In the genomic region with DNA sequence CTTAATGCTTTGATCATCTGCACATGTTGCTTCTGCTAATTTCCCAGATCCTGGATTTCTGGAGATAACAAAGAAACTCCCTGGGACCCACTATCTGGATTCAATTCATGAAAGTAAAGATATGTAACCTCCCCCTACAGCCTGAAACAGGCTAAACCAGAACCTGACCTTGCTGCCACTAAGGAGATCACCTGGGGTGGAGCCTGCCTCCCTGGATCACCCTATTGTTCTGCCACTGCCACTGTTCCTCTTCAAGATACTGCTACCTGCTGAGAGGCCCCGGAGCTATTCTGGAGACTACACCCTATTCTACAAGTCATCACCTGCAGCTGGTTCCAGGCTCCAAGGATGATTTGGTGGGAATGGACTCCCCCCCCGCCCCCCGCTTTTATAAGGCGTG, we compare ENCODE assay signal across 17 mouse cellular contexts. TPM values are rescaled to one million over a fixed set of nuclear protein-coding genes. Genes with fewer than 3 reads are reported as not detected.
DNase-seq lines count a peak whose midpoint lies in the region; TF ChIP-seq lines count a peak whose summit lies in the region.
"Not testable (repeated sequence)": the region's sequence is repeated elsewhere in the genome, so short reads cannot be mapped to it uniquely, and the experiment has no call there.
"Had no signal": no experiment of that assay in that cellular context is flagged by ENCODE, and none has a peak within 500 bp of the region (broad histone marks: within the 10 kb centered on the region; RNA-seq: fewer than 3 reads in every experiment).

No protein-coding gene starts in this region.

- not testable (repeated sequence) for H3K4me1 ChIP-seq in ES-Bruce4 (ENCODE audit: control insufficient read depth, insufficient read depth, low read length); ES-E14 (ENCODE audit: control insufficient read depth in 2 of 2, insufficient read depth in 2 of 2, low read length in 2 of 2, poor library complexity in 1 of 2)

- not testable (repeated sequence) for TF ChIP-seq CTCF in ES-Bruce4 (IDR thresholded peaks at IDR 0.05; ENCODE audit: low read depth, low read length)

- H3K9ac ChIP-seq in ES-Bruce4 (ENCODE audit: low read depth, poor library complexity, severe bottlenecking); ES-E14 (ENCODE audit: insufficient read depth, low read depth, low read length, poor library complexity, severe bottlenecking): not testable (repeated sequence)

- H3K36me3 ChIP-seq in ES-Bruce4 (ENCODE audit: control insufficient read depth, insufficient read depth, low read length, poor library complexity, severe bottlenecking); ES-E14 (ENCODE audit: control insufficient read depth, insufficient read depth, low read length, poor library complexity, severe bottlenecking): not testable (repeated sequence)

- not testable (repeated sequence) for TF ChIP-seq POLR2A in ES-Bruce4 (IDR thresholded peaks at IDR 0.05; ENCODE audit: insufficient read depth, low read length)

- peak; percentile 76; the same call in 1 of the 2 replicates for TF ChIP-seq EP300 in ES-Bruce4 (IDR thresholded peaks at IDR 0.05; ENCODE audit: insufficient read depth, low read depth, low read length)

- not testable (repeated sequence) for H3K27me3 ChIP-seq in ES-Bruce4 (ENCODE audit: control insufficient read depth, insufficient read depth, low read length, poor library complexity, severe bottlenecking)

- H3K4me3 ChIP-seq in ES-Bruce4 (ENCODE audit: low read depth, low read length); ES-E14 (ENCODE audit: insufficient read depth in 1 of 2, low read depth in 1 of 2, low read length in 2 of 2, poor library complexity in 1 of 2, severe bottlenecking in 1 of 2): not testable (repeated sequence)

- H3K9me3 ChIP-seq in ES-Bruce4 (replicated peaks; ENCODE audit: control insufficient read depth, insufficient read depth, low read length, poor library complexity, severe bottlenecking); ES-E14 (ENCODE audit: control insufficient read depth, insufficient read depth, low read depth, low read length): not testable (repeated sequence)

- H3K27ac ChIP-seq in ES-Bruce4 (ENCODE audit: insufficient read depth, low read length): not testable (repeated sequence)
- H3K27ac ChIP-seq in ES-E14 (ENCODE audit: insufficient read depth, low read depth, low read length, poor library complexity, severe bottlenecking): peak overlapping the region; percentile 58; the same call in 1 of the 2 replicates

- DNase-seq in ES-CJ7 (ENCODE audit: low read depth, low spot score): peak; percentile 75
- DNase-seq in ES-E14 (ENCODE audit: low read depth, low spot score): peak; percentile 26
- peak; percentile 72 for DNase-seq in R1 (ENCODE audit: low read depth, low spot score)
- DNase-seq in ZHBTc4 (ENCODE audit: low read depth, low spot score): peak; percentile 80

- in situ Hi-C loops in ES-E14 (cut with MboI; ENCODE audit: low sequenced_read_pairs in 2 of 2, unreplicated experiment in 2 of 2): not testable (repeated sequence)

RNA-seq across cellular contexts. Expression of a gene that starts 50.9 kb away (rescaled TPM):
- not detected in 2 replicates for polyA plus RNA-seq in ES-Bruce4 (2011; ENCODE audit: insufficient read depth, insufficient read length, low read depth, missing spikeins)
- not detected in 2 replicates for total RNA-seq in ES-E14 (2012; rRNA removed)
- total RNA-seq: adrenal gland, adult 18-20 months; adrenal gland, adult 2 months; adrenal gland, postnatal 14 days; adrenal gland, postnatal 25 days; adrenal gland, postnatal 36 days; adrenal gland, postnatal 4 days; CH12.LX; G1E; MEL had no signal
- polyA plus RNA-seq: adrenal gland, adult 2 months; brain, embryonic 14.5 days; C2C12; cerebellum, adult 2 months; G1E had no signal

Comparison
In these comparisons a context has a peak if more than half of its experiments do, and no peak if none do; other contexts are left out.
1. DNase-seq: peak in every context shown above with its lines; median percentile 80 in ZHBTc4; 75 in ES-CJ7; 72 in R1; 26 in ES-E14.